Mouse (Mus musculus): ENCODE data around the gene Gna13. TPM values are rescaled to one million over a fixed set of nuclear protein-coding genes. Genes with fewer than 3 reads are reported as not detected.
"Not testable (repeated sequence)": the region's sequence is repeated elsewhere in the genome, so short reads cannot be mapped to it uniquely, and the experiment has no call there.

Gene Gna13
- polyA plus RNA-seq, 1 experiment from 2014 or later = 38.0 TPM

DNA sequence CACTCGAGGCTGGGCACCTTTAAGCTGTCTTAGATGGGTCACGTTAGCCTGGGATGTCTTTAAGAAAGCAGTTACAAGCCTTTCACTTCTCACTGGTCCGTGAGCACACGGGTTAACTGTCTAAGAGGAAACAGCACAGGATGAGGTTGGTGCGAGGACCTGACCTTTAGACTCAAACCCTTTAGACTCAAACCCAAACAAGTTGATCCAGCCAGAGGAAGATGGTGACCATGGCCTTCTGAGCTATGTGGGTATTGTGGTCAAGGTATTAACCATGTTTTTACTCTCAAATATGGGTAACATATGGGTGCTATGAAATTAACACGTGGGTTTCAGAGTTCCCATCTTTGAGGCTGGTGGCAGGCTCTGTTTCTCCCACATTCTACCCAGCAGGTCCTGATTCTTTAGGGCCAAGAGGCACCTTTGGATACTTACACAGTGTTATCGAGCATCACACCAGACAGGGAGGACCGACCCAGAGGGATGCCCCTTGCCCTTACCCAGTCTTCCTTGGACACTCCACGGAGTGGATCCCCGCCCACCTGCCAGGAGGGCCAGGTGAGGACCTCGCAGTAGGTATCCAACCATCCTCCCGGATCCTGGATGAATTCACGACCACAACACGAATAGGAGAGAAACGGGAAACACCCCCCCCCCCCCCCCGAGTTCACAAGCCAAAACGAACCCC lies 31.8 kb upstream of the Gna13 start:
- WGBS = 32% methylated on average over 17 of the region's 17 CpGs

GRCm38 (mm10) chr11:109331424-109331824 lies 31.2 kb upstream of the Gna13 start:
- H3K4me1 ChIP-seq (replicated peaks; ENCODE audit: control insufficient read depth, insufficient read depth, low read length) = peaks cover 3% of the 10 kb centered on the region
- H3K9me3 ChIP-seq (ENCODE audit: control insufficient read depth, low read length) = no peaks in the 10 kb centered on the region
- no peaks in the 10 kb centered on the region for H3K36me3 ChIP-seq (ENCODE audit: control insufficient read depth, insufficient read depth, low read length)
- peak overlapping the region; percentile 32 for H3K4me3 ChIP-seq (ENCODE audit: low read depth, low read length)
- DNase-seq (ENCODE audit: low spot score) (peak; percentile 96), ATAC-seq (replicated peaks; ENCODE audit: low FRiP score, low TSS enrichment, low read depth) (peak; percentile 90)
- no peak overlapping the region for H3K27ac ChIP-seq (ENCODE audit: low read depth)
- H3K27me3 ChIP-seq (replicated peaks; ENCODE audit: control insufficient read depth, insufficient read depth, low read length) = no peaks in the 10 kb centered on the region
- 3% methylated on average over 6 of the region's 6 CpGs for WGBS
- peak overlapping the region; percentile 47 for H3K4me2 ChIP-seq (ENCODE audit: low read length)
- H3K9ac ChIP-seq (ENCODE audit: low read length) = no peak overlapping the region

More for the DNA sequence above, 31.8 kb upstream of the Gna13 start:
- Histone ChIP-seq H3K4me2 (ENCODE audit: low read length) (peak overlapping the region; percentile 47), H3K9me3 (ENCODE audit: control insufficient read depth, low read length) (no peaks in the 10 kb centered on the region), H3K9ac (ENCODE audit: low read length) (no peak overlapping the region), H3K4me3 (ENCODE audit: low read depth, low read length) (no peak overlapping the region), H3K36me3 (ENCODE audit: control insufficient read depth, insufficient read depth, low read length) (no peaks in the 10 kb centered on the region), H3K4me1 (replicated peaks; ENCODE audit: control insufficient read depth, insufficient read depth, low read length) (peaks cover 3% of the 10 kb centered on the region), H3K27ac (ENCODE audit: low read depth) (no peak overlapping the region), H3K27me3 (replicated peaks; ENCODE audit: control insufficient read depth, insufficient read depth, low read length) (no peaks in the 10 kb centered on the region)
- ATAC-seq (replicated peaks; ENCODE audit: low FRiP score, low TSS enrichment, low read depth) (peak; percentile 60), DNase-seq (ENCODE audit: low spot score) (peak; percentile 54)

GRCm38 (mm10) chr11:109332722-109333121 lies 29.9 kb upstream of the Gna13 start:
- no peaks in the 10 kb centered on the region for H3K9me3 ChIP-seq (ENCODE audit: control insufficient read depth, low read length)
- H3K9ac ChIP-seq (ENCODE audit: low read length) = no peak overlapping the region
- ATAC-seq (replicated peaks; ENCODE audit: low FRiP score, low TSS enrichment, low read depth) (no peak), DNase-seq (ENCODE audit: low spot score) (peak; percentile 45)
- H3K4me1 ChIP-seq (replicated peaks; ENCODE audit: control insufficient read depth, insufficient read depth, low read length) = peaks cover 3% of the 10 kb centered on the region
- no peaks in the 10 kb centered on the region for H3K36me3 ChIP-seq (ENCODE audit: control insufficient read depth, insufficient read depth, low read length)
- no peak overlapping the region for H3K27ac ChIP-seq (ENCODE audit: low read depth)
- H3K4me3 ChIP-seq (ENCODE audit: low read depth, low read length) = no peak overlapping the region
- H3K4me2 ChIP-seq (ENCODE audit: low read length) = no peak overlapping the region
- H3K27me3 ChIP-seq (replicated peaks; ENCODE audit: control insufficient read depth, insufficient read depth, low read length) = no peaks in the 10 kb centered on the region
- 73% methylated on average over 6 of the region's 6 CpGs for WGBS

- no peak for ATAC-seq (replicated peaks; ENCODE audit: low FRiP score, low TSS enrichment, low read depth)
- Histone ChIP-seq H3K4me2 (ENCODE audit: low read length) (no peak overlapping the region), H3K27me3 (replicated peaks; ENCODE audit: control insufficient read depth, insufficient read depth, low read length) (no peaks in the 10 kb centered on the region), H3K4me3 (ENCODE audit: low read depth, low read length) (no peak overlapping the region), H3K9me3 (ENCODE audit: control insufficient read depth, low read length) (no peaks in the 10 kb centered on the region), H3K27ac (ENCODE audit: low read depth) (no peak overlapping the region), H3K4me1 (replicated peaks; ENCODE audit: control insufficient read depth, insufficient read depth, low read length) (peaks cover 3% of the 10 kb centered on the region), H3K36me3 (ENCODE audit: control insufficient read depth, insufficient read depth, low read length) (no peaks in the 10 kb centered on the region), H3K9ac (ENCODE audit: low read length) (no peak overlapping the region)
- 89% methylated on average over 4 of the region's 4 CpGs for WGBS
- DNase-seq (ENCODE audit: low spot score) = no peak
These were observed 27.9 kb upstream of the Gna13 start for GRCm38 (mm10) chr11:109334773-109335172.

DNA sequence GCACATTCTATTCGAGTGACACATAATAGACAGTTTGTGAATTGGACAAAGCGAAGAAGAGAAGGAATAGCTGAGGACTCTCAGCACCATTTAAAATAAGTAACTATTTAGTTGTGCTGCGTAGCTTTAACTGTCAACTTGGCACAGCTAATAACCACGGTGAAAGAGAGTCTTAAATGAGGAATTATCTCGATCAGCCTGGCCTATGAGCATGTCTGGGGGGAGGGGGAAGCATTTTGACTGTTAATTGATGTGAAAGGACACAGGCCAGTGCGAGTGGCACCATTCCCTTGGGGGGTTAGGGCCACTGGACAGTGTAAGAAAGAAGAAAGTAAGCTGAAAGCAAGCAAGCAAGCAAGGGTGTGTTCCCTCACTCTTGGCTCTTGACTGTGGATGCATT lies 26.7 kb upstream of the Gna13 start:
- ATAC-seq (replicated peaks; ENCODE audit: low FRiP score, low TSS enrichment, low read depth) (no peak), DNase-seq (ENCODE audit: low spot score) (no peak)
- Histone ChIP-seq H3K4me2 (ENCODE audit: low read length) (no peak overlapping the region), H3K27ac (ENCODE audit: low read depth) (no peak overlapping the region), H3K9me3 (ENCODE audit: control insufficient read depth, low read length) (no peaks in the 10 kb centered on the region), H3K27me3 (replicated peaks; ENCODE audit: control insufficient read depth, insufficient read depth, low read length) (no peaks in the 10 kb centered on the region), H3K9ac (ENCODE audit: low read length) (no peak overlapping the region), H3K36me3 (ENCODE audit: control insufficient read depth, insufficient read depth, low read length) (no peaks in the 10 kb centered on the region), H3K4me1 (replicated peaks; ENCODE audit: control insufficient read depth, insufficient read depth, low read length) (peaks cover 3% of the 10 kb centered on the region), H3K4me3 (ENCODE audit: low read depth, low read length) (no peak overlapping the region)
- 65% methylated on average over 6 of the region's 6 CpGs for WGBS

- Histone ChIP-seq H3K27ac (ENCODE audit: low read depth) (no peak overlapping the region), H3K4me2 (ENCODE audit: low read length) (no peak overlapping the region), H3K27me3 (replicated peaks; ENCODE audit: control insufficient read depth, insufficient read depth, low read length) (no peaks in the 10 kb centered on the region), H3K9ac (ENCODE audit: low read length) (no peak overlapping the region), H3K4me3 (ENCODE audit: low read depth, low read length) (no peak overlapping the region), H3K36me3 (ENCODE audit: control insufficient read depth, insufficient read depth, low read length) (no peaks in the 10 kb centered on the region), H3K9me3 (ENCODE audit: control insufficient read depth, low read length) (no peaks in the 10 kb centered on the region), H3K4me1 (replicated peaks; ENCODE audit: control insufficient read depth, insufficient read depth, low read length) (peaks cover 10% of the 10 kb centered on the region)
- DNase-seq (ENCODE audit: low spot score) = no peak
- 93% methylated on average over 8 of the region's 8 CpGs for WGBS
- ATAC-seq (replicated peaks; ENCODE audit: low FRiP score, low TSS enrichment, low read depth) = no peak
These were observed 23.3 kb upstream of the Gna13 start for GRCm38 (mm10) chr11:109339155-109339938.

- DNase-seq (ENCODE audit: low spot score) = no peak
These were observed 22.1 kb upstream of the Gna13 start for GRCm38 (mm10) chr11:109340541-109340940.

GRCm38 (mm10) chr11:109342666-109343065 lies 20.0 kb upstream of the Gna13 start:
- not testable (repeated sequence) for ATAC-seq (replicated peaks; ENCODE audit: low FRiP score, low TSS enrichment, low read depth); H3K27ac ChIP-seq (ENCODE audit: low read depth); H3K4me3 ChIP-seq (ENCODE audit: low read depth, low read length); H3K4me2 ChIP-seq (ENCODE audit: low read length); H3K9me3 ChIP-seq (ENCODE audit: control insufficient read depth, low read length); H3K9ac ChIP-seq (ENCODE audit: low read length); H3K27me3 ChIP-seq (replicated peaks; ENCODE audit: control insufficient read depth, insufficient read depth, low read length); H3K36me3 ChIP-seq (ENCODE audit: control insufficient read depth, insufficient read depth, low read length); DNase-seq (ENCODE audit: low spot score)
- peaks cover 26% of the 10 kb centered on the region for H3K4me1 ChIP-seq (replicated peaks; ENCODE audit: control insufficient read depth, insufficient read depth, low read length)
- 80% methylated on average over 4 of the region's 4 CpGs for WGBS

More at GRCm38 (mm10) chr11:109340541-109340940, 22.1 kb upstream of the Gna13 start:
- Histone ChIP-seq H3K4me2 (ENCODE audit: low read length) (no peak overlapping the region), H3K4me3 (ENCODE audit: low read depth, low read length) (no peak overlapping the region), H3K9me3 (ENCODE audit: control insufficient read depth, low read length) (no peaks in the 10 kb centered on the region), H3K27me3 (replicated peaks; ENCODE audit: control insufficient read depth, insufficient read depth, low read length) (no peaks in the 10 kb centered on the region), H3K36me3 (ENCODE audit: control insufficient read depth, insufficient read depth, low read length) (no peaks in the 10 kb centered on the region), H3K4me1 (replicated peaks; ENCODE audit: control insufficient read depth, insufficient read depth, low read length) (peaks cover 13% of the 10 kb centered on the region), H3K27ac (ENCODE audit: low read depth) (no peak overlapping the region), H3K9ac (ENCODE audit: low read length) (no peak overlapping the region)
- WGBS = 55% methylated on average over 5 of the region's 5 CpGs
- ATAC-seq (replicated peaks; ENCODE audit: low FRiP score, low TSS enrichment, low read depth) = no peak

Measured in intestine, embryonic 14.5 days (tissue).